Mouse (Mus musculus): ENCODE data around the gene Ormdl3.

The Ormdl3 gene

GRCm38 (mm10) chr11:98588833-98589281, 1.7 kb upstream of the Ormdl3 start:
- no peak for DNase-seq (ENCODE audit: low read depth)

- DNase-seq (ENCODE audit: low read depth), result peak; percentile 79
Measured at GRCm38 (mm10) chr11:98587684-98588546, 747 bp upstream of the Ormdl3 start.

GRCm38 (mm10) chr11:98586087-98586891, 879 bp downstream of the Ormdl3 start:
- DNase-seq (ENCODE audit: low read depth), result peak; percentile 45

GRCm38 (mm10) chr11:98584629-98585177, 2.5 kb downstream of the Ormdl3 start:
- no peak for DNase-seq (ENCODE audit: low read depth)

GRCm38 (mm10) chr11:98584146-98584545, 3.0 kb downstream of the Ormdl3 start:
- no peak for DNase-seq (ENCODE audit: low read depth)

GRCm38 (mm10) chr11:98583571-98583970, 3.6 kb downstream of the Ormdl3 start:
- no peak for DNase-seq (ENCODE audit: low read depth)

GRCm38 (mm10) chr11:98583265-98583552, 4.0 kb downstream of the Ormdl3 start:
- no peak for DNase-seq (ENCODE audit: low read depth)

- no peak for DNase-seq (ENCODE audit: low read depth)
Measured at GRCm38 (mm10) chr11:98582551-98583264, 4.5 kb downstream of the Ormdl3 start.

GRCm38 (mm10) chr11:98582030-98582388, 5.2 kb downstream of the Ormdl3 start:
- no peak for DNase-seq (ENCODE audit: low read depth)

- DNase-seq (ENCODE audit: low read depth), result no peak
Measured at GRCm38 (mm10) chr11:98581286-98582029, 5.7 kb downstream of the Ormdl3 start.

- no peak for DNase-seq (ENCODE audit: low read depth)
Measured at GRCm38 (mm10) chr11:98580301-98581121, 6.7 kb downstream of the Ormdl3 start.

- DNase-seq (ENCODE audit: low read depth), result no peak
Measured at GRCm38 (mm10) chr11:98577776-98578175, 9.4 kb downstream of the Ormdl3 start.

- DNase-seq (ENCODE audit: low read depth), result no peak
Measured at GRCm38 (mm10) chr11:98569461-98569860, 17.7 kb downstream of the Ormdl3 start.

- peak; percentile 72 for DNase-seq (ENCODE audit: low read depth)
Measured at GRCm38 (mm10) chr11:98568326-98568725, 18.8 kb downstream of the Ormdl3 start.

- DNase-seq (ENCODE audit: low read depth), result no peak
Measured at GRCm38 (mm10) chr11:98563921-98564414, 23.2 kb downstream of the Ormdl3 start.

- no peak for DNase-seq (ENCODE audit: low read depth)
Measured at GRCm38 (mm10) chr11:98563025-98563424, 24.1 kb downstream of the Ormdl3 start.

- DNase-seq (ENCODE audit: low read depth), result no peak
Measured at GRCm38 (mm10) chr11:98560942-98561341, 26.2 kb downstream of the Ormdl3 start.

- peak; percentile 53 for DNase-seq (ENCODE audit: low read depth)
Measured at GRCm38 (mm10) chr11:98555124-98555700, 32.0 kb downstream of the Ormdl3 start.

- DNase-seq (ENCODE audit: low read depth), result no peak
Measured at GRCm38 (mm10) chr11:98553966-98554365, 33.2 kb downstream of the Ormdl3 start.
